Mouse (Mus musculus): ENCODE data around the gene Gm20683. TPM values are rescaled to one million over a fixed set of nuclear protein-coding genes. Genes with fewer than 3 reads are reported as not detected.

Gm20683 gene
- polyA plus RNA-seq, 1 experiment from 2014 or later, result 3.9 TPM

DNA sequence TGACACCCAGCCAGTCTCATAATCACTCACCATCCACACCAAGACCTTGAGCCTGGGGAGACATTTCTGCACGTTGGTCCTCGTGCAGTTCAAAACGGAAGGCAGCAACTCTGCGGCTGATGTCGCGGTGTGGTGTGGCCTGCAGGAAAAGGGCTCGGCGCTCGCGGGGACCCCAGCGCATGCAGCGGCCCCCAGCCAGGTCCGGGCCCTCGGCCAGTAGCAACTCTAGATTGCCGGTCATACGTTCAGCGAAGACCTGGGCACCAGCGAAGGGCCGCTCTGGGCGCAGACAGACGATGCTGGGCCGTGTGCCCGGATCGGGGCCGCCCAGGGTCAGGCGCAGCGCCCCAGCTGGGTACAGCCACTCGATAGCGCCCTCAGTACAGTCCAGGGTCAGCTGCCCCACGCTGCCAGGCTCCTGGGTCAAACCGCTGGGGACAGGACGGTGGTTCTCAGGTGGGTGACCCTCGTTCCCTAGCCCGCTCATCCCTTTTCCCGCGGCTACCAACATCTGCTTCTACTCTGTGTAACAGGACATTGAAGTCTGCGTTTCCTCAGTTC lies 45.3 kb downstream of the Gm20683 start:
- Histone ChIP-seq H3K27me3 (replicated peaks) (no peaks in the 10 kb centered on the region), H3K4me1 (peaks cover 52% of the 10 kb centered on the region), H3K4me3 (peak overlapping the region; percentile 80), H3K9me3 (no peaks in the 10 kb centered on the region), H3K27ac (peak overlapping the region; percentile 47), H3K36me3 (no peaks in the 10 kb centered on the region), H3K9ac (peak overlapping the region; percentile 72), H3K4me2 (replicated peaks) (peak overlapping the region; percentile 95)
- 0 out of 2 replicates have a peak, but pooled peaks have one; percentile 5 for ATAC-seq (ENCODE audit: low FRiP score, low read depth)
- WGBS, result under 1% methylated on average over 37 of the region's 37 CpGs

DNA sequence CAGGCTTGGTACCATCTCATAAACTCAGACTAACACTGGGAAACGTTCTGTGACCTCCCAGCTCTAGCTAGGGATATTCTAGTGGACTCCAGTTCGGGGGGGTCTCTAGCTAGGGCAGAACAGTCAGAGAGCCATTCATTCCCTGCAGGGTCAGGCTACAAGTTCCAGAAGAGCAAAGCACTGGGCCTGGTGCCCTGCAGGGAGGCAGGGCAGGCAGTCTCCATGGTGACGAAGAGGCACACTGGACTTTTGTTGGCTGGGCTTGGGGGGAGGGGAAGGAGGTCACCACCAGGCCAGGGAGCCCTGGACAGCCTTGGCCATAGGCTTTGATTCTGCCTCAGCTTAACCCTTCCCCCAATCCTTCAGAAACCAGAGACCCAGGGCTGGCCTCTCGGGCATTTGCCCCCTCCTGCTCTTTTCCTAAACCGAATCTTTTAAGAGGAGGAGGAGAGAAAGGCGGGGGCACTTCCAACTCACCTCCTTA lies 45.9 kb downstream of the Gm20683 start, which contains the start of gene AC134908.4:
Gene AC134908.4 (minus strand): TSS at position 51 of the 484 bp plus-strand sequence.
- H3K27ac ChIP-seq, result peak within 1 kb of the TSS; percentile 47
- no peaks in the 10 kb centered on the region for H3K9me3 ChIP-seq
- peak within 1 kb of the TSS; percentile 80 for H3K4me3 ChIP-seq
- H3K36me3 ChIP-seq, result no peaks in the 10 kb centered on the region
- WGBS, result under 1% methylated on average over 6 of the region's 6 CpGs
- peak within 1 kb of the TSS; percentile 95 for H3K4me2 ChIP-seq (replicated peaks)
- peak within 1 kb of the TSS; percentile 72 for H3K9ac ChIP-seq
- no peak for ATAC-seq (ENCODE audit: low FRiP score, low read depth)
- H3K27me3 ChIP-seq (replicated peaks), result no peaks in the 10 kb centered on the region
- peaks cover 59% of the 10 kb centered on the region for H3K4me1 ChIP-seq

DNA sequence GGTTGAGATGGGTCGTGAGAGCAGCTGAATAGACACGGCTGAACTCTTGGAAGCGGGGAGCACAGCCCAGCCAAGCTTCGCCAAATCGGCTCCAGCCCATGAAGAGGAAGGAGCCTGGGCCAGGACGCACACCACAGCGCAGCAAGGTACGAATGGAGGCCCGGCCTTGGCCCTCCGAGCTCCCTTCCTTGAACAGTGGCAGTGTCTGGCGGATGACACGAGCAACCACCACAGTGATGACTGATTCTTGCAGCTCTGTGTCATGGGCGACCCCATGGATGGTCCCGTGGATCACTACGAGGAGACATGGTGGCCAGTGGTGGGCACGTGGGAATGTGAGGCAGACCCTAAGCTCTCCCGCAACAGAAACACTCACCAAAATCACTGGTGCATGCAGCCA lies 46.6 kb downstream of the Gm20683 start:
- no peaks in the 10 kb centered on the region for H3K36me3 ChIP-seq
- H3K27me3 ChIP-seq (replicated peaks), result no peaks in the 10 kb centered on the region
- peak overlapping the region; percentile 72 for H3K9ac ChIP-seq
- peak overlapping the region; percentile 34 for H3K27ac ChIP-seq
- peak overlapping the region; percentile 95 for H3K4me2 ChIP-seq (replicated peaks)
- no peaks in the 10 kb centered on the region for H3K9me3 ChIP-seq
- 49% methylated on average over 17 of the region's 17 CpGs for WGBS
- peaks cover 62% of the 10 kb centered on the region for H3K4me1 ChIP-seq
- peak overlapping the region; percentile 80 for H3K4me3 ChIP-seq
- ATAC-seq (ENCODE audit: low FRiP score, low read depth), result no peak

DNA sequence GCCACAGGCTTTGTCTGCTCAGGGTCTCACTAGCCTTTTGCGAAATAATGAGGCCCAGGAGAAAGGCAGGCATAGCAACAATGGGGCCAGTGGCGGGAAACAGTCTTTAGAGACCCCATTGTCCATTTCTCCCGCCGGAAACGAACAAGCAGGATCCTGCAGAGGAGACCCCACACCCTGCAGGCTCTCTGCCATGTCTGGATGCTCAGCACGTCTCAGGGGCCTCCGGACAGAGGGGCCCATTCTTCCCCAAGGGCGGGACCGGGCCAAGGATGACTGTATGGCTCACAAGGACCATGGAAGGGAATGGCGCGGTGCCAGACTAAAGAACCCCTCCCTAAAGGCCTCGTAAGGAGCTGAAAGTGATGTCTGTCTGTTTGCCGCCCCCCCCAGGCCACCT lies 47.4 kb downstream of the Gm20683 start:
- peak overlapping the region; percentile 72; the same call in 1 of the 2 replicates for H3K9ac ChIP-seq
- WGBS, result 21% methylated on average over 13 of the region's 13 CpGs
- peaks cover 62% of the 10 kb centered on the region for H3K4me1 ChIP-seq
- H3K9me3 ChIP-seq, result no peaks in the 10 kb centered on the region
- H3K27ac ChIP-seq, result peak overlapping the region; percentile 33; the same call in 1 of the 2 replicates
- ATAC-seq (ENCODE audit: low FRiP score, low read depth), result no peak
- no peak overlapping the region for H3K4me3 ChIP-seq
- H3K27me3 ChIP-seq (replicated peaks), result no peaks in the 10 kb centered on the region
- peaks cover 7% of the 10 kb centered on the region for H3K36me3 ChIP-seq
- H3K4me2 ChIP-seq (replicated peaks), result peak overlapping the region; percentile 95

DNA sequence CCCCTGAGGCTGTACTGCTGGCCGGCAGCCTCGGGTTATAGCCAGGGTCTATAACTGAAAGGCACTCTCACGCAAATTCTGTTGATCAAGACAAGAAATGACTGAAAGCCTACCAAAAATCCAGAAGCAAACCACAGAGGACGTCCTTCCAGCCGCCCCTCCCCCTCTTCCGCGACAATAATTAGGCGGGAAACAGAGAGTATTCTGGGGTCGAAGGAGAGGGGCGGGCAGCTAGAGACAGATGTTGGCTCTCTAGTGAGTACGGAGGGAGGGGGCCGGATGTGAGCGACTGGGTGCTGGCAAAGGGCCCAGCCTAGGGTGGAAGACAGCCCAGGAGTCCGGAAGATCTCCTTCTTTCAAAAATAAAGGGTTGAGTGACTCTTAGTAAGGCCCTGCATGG lies 48.9 kb downstream of the Gm20683 start, which contains the start of gene Fam173a:
Gene Fam173a (minus strand): TSS at position 287 of the 400 bp plus-strand sequence.
- Histone ChIP-seq H3K4me3 (peak within 1 kb of the TSS; percentile 72), H3K9me3 (no peaks in the 10 kb centered on the region), H3K36me3 (peaks cover 19% of the 10 kb centered on the region), H3K4me2 (replicated peaks) (peak within 1 kb of the TSS; percentile 95), H3K27me3 (replicated peaks) (no peaks in the 10 kb centered on the region), H3K27ac (peak within 1 kb of the TSS; percentile 79), H3K9ac (peak within 1 kb of the TSS; percentile 79), H3K4me1 (peaks cover 62% of the 10 kb centered on the region)
- WGBS, result 0% methylated on average over 14 of the region's 14 CpGs
- ATAC-seq (ENCODE audit: low FRiP score, low read depth), result peak; percentile 26

DNA sequence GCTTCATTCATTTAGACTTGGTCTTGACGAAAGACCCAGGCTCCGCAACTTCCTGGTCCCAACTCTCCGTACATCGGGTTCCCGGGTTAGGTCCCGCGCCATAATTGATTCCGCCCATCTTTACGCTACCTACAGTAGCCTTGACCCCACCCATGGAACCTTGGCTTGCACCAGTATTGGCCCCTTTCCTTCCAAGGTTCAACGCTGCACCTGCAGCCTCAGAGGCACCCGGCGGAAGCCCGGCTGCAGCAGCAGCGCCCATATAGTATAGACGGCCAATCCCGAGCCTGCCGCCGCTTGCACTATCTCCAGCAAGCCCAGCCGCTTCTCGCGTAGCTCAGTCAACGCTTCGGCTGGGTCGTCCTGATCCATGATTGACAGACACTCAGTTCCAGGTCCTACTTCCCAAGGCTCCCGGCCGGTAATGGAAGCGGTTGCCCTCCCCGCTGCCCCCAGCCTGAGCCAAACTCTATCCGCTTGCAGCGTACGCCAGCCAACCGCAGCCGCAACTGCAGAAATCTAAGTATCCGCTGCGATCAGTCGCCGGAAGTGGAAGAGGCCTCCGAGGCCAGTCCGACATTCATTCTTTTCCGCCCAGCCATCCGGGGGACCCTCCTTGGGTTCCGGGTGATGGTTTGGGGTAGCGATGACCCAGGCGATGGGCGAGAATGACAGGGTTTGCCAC lies 49.6 kb downstream of the Gm20683 start:
- peak; percentile 32; the same call in 1 of the 2 replicates for ATAC-seq (ENCODE audit: low FRiP score, low read depth)
- under 1% methylated on average over 45 of the region's 45 CpGs for WGBS

DNA sequence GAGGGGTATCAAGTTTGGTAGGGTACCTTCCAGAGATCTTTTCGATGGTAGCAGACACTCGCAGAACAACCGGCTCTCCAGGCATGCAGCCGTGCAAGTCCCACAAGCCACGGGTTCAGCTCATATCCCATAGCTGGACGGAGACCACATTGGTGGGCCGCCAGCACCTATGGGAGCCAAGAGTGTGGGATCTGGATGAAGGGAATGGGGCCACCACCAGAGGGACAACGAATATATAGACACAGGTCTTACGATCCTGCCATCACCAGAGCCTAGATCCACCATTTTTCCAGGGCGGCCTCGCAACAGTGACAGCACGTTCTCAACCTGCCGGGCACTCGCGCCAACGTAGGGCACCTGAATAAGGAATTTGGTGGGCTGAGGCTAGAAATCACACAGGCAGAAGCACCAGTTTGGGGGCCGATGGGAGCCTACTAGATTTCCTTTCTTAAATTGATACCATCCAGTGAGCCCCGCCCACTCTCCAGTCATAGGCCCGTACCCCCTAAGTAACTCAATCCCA lies 50.2 kb downstream of the Gm20683 start:
- peaks cover 23% of the 10 kb centered on the region for H3K36me3 ChIP-seq
- peak overlapping the region; percentile 95 for H3K4me2 ChIP-seq (replicated peaks)
- H3K27ac ChIP-seq, result peak overlapping the region; percentile 79; the same call in 1 of the 2 replicates
- no peak for ATAC-seq (ENCODE audit: low FRiP score, low read depth)
- peaks cover 54% of the 10 kb centered on the region for H3K4me1 ChIP-seq
- no peaks in the 10 kb centered on the region for H3K9me3 ChIP-seq
- H3K4me3 ChIP-seq, result peak overlapping the region; percentile 72
- peak overlapping the region; percentile 79 for H3K9ac ChIP-seq
- WGBS, result 28% methylated on average over 19 of the region's 19 CpGs
- H3K27me3 ChIP-seq (replicated peaks), result no peaks in the 10 kb centered on the region

More for the DNA sequence above, 49.6 kb downstream of the Gm20683 start:
- Histone ChIP-seq H3K9me3 (no peaks in the 10 kb centered on the region), H3K9ac (peak overlapping the region; percentile 79), H3K27me3 (replicated peaks) (no peaks in the 10 kb centered on the region), H3K4me3 (peak overlapping the region; percentile 72), H3K4me1 (peaks cover 56% of the 10 kb centered on the region), H3K27ac (peak overlapping the region; percentile 79), H3K36me3 (peaks cover 23% of the 10 kb centered on the region), H3K4me2 (replicated peaks) (peak overlapping the region; percentile 95)

DNA sequence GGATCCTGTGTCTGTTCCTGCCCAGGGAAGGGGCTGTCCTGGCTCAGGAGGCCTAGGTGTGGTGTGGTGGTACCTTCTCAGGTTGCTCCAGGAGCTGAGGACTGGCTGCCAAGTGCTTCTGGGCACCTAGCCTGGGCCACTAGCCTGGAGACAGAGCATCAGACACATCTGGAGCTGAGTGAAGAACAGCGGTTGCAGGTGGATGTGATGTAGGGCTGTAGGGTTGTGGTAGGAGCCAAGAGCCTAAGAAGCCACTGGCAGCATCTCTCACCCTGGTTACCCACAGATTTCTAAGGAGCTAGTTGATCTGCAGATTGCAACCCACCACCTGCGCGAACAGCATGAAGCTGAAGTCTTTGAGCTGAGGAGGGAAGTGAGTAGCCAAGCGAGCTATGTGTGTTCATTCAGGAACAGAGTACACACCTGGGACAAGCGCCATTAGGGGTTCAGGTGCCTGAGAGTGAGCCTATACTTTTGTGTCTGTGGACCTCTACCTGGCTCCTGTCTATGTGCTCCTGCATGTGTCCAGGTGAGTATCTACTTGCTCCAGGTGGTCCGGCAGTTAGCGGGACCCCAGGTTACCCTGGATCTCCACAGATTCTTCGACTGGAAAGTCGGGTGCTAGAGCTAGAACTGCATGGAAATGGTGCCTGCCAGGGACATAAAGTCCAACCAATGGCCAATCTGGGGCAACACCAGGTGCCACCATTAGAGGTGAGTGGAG lies 54.6 kb downstream of the Gm20683 start:
- no peak overlapping the region for H3K27ac ChIP-seq
- 90% methylated on average over 9 of the region's 9 CpGs for WGBS
- H3K27me3 ChIP-seq (replicated peaks), result no peaks in the 10 kb centered on the region
- H3K4me3 ChIP-seq, result no peak overlapping the region
- ATAC-seq (ENCODE audit: low FRiP score, low read depth), result no peak
- no peaks in the 10 kb centered on the region for H3K9me3 ChIP-seq
- H3K4me2 ChIP-seq (replicated peaks), result no peak overlapping the region
- H3K36me3 ChIP-seq, result peaks cover 44% of the 10 kb centered on the region
- no peak overlapping the region for H3K9ac ChIP-seq
- peaks cover 34% of the 10 kb centered on the region for H3K4me1 ChIP-seq

DNA sequence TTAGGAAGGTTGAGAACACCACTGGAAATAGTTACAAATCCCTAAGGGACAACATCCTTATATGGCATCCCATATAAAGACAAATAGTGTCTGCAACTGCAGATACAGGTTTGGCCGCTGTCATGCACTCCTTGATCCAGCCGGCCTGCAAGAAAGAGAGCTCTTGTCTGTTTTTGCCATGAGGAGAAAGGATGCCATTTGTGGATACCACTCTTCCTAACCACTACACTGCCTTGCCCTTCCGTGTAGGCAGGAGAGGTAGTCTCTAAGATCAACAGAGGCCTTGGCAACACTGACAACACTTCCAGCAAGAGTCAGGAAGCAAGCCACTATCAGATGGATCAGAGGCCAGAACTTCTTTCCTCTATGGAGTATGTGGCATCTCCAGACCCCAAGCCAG lies 55.3 kb downstream of the Gm20683 start, which contains the start of gene Ccdc78:
Gene Ccdc78 (plus strand): TSS at position 301 of the 400 bp plus-strand sequence.
- Histone ChIP-seq H3K27me3 (replicated peaks) (no peaks in the 10 kb centered on the region), H3K36me3 (peaks cover 51% of the 10 kb centered on the region), H3K4me3 (peak within 1 kb of the TSS; percentile 58), H3K4me1 (peaks cover 30% of the 10 kb centered on the region), H3K4me2 (replicated peaks) (peak within 1 kb of the TSS; percentile 78), H3K9ac (peak within 1 kb of the TSS; percentile 54), H3K9me3 (no peaks in the 10 kb centered on the region), H3K27ac (peak within 1 kb of the TSS; percentile 74; the same call in 1 of the 2 replicates)
- 88% methylated on average over 3 of the region's 3 CpGs for WGBS
- no peak for ATAC-seq (ENCODE audit: low FRiP score, low read depth)

DNA sequence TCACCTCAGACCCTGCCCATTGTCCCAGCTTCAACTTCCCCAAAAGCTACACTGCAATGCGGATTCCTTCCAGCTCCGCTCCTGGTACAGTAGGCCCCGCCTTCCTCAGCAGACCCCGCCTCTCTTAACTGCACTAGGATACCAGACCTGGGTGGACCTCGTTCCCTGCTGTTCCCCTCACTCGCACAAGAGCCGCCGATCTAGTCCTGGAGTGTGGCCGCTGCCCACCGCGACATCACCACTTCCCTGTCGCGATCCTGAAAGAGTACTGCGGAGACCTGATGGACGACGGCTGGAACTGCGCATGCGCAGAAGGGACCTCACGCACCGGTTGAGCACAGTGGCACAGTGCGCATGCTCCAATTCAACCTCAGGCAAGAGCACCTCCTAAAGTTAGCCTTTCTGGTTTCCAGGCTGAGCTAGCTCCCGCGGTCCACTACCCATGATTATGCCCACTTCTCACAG lies 56.2 kb downstream of the Gm20683 start, which contains the start of gene Haghl:
Gene Haghl (minus strand): TSS at position 393 of the 465 bp plus-strand sequence.
- peak within 1 kb of the TSS; percentile 58 for H3K4me3 ChIP-seq
- H3K27me3 ChIP-seq (replicated peaks), result no peaks in the 10 kb centered on the region
- H3K9me3 ChIP-seq, result no peaks in the 10 kb centered on the region
- peak within 1 kb of the TSS; percentile 78 for H3K4me2 ChIP-seq (replicated peaks)
- peak within 1 kb of the TSS; percentile 54 for H3K9ac ChIP-seq
- WGBS, result under 1% methylated on average over 23 of the region's 23 CpGs
- H3K4me1 ChIP-seq, result peaks cover 20% of the 10 kb centered on the region
- peak; percentile 77 for ATAC-seq (ENCODE audit: low FRiP score, low read depth)
- peak within 1 kb of the TSS; percentile 74 for H3K27ac ChIP-seq
- H3K36me3 ChIP-seq, result peaks cover 61% of the 10 kb centered on the region
